Mouse (Mus musculus): ENCODE data around the gene Spns3. TPM values are rescaled to one million over a fixed set of nuclear protein-coding genes. Genes with fewer than 3 reads are reported as not detected.

Gene Spns3
- 0.27 and 0.35 TPM in 2 replicates for polyA plus RNA-seq (2015; fragmentation: Nextera tagmentation; extraction: Ambion mirVana)

DNA sequence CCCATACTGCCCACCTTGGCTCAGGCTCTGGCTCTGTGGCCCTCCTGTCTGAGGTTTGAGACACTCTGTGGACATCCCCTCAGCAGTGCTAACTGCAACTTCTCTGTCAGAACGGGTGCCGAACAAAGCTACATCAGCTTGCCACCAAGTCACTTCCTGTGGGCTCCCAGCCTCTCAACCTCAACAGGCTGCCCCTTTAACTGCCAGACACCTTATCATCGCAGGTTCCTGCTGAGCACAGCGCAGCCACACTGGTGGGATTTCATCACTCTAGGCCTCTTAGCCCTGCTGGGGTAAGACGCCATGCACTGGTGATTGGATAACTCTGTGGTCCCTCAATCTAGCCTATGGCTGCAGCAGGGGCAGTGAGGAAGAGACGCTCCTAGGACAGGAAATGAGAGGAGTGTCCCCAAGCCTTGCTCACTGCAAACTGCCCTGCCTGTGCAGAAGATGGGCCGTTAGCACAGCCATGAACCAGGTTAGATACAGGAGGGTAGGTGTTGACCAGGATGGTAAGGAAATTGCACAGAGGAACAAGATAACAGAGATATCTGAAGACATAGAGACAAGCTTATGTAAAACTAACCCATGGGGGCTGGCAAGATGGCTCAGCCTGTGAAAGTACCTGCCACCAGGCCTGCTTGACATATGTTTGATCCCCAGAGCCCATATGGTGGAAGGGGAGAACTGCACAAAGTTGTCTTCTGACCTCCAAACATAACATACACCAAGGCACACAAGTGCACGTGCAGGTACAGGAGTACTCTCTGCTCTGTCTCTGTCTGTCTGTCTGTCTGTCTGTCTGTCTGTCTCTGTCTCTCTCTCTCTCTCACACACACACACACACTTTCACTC, at the start of gene Spns3:
Gene Spns3, minus strand, starts transcription at position 373 of the 855 bp plus-strand sequence.
- Histone ChIP-seq H3K4me2 (no peak within 1 kb of the TSS), H3K9ac (no peak within 1 kb of the TSS), H3K4me3 (replicated peaks) (no peak within 1 kb of the TSS), H3K4me1 (no peaks in the 10 kb centered on the region), H3K36me3 (no peaks in the 10 kb centered on the region), H3K9me3 (replicated peaks) (no peaks in the 10 kb centered on the region), H3K27ac (no peak within 1 kb of the TSS), H3K27me3 (no peaks in the 10 kb centered on the region)
- 56% methylated on average over 8 of the region's 8 CpGs for WGBS
- ATAC-seq (replicated peaks; ENCODE audit: low FRiP score): no peak

DNA sequence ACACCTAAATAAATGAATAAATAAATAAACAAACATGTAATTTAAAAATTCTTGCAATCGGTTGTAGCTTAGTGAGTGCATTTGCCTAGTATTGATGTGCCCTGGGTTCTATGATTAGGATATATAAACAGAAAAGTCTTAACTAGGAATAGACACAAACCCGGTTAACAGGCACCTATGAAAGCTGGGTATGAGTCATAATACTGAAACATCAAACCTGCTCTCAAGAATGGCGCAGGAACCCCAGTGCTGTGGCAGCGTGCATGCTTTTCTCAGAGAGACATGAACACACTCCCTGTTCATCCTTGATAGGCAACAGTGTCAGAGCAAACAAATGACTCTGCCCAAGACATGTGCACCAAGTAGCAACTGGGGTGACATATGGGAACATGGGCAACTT, 47.5 kb upstream of the Spns3 start:
- H3K27me3 ChIP-seq: no peaks in the 10 kb centered on the region
- no peak overlapping the region for H3K27ac ChIP-seq
- H3K4me1 ChIP-seq: no peaks in the 10 kb centered on the region
- no peak for ATAC-seq (replicated peaks; ENCODE audit: low FRiP score)
- 89% methylated on average over 4 of the region's 4 CpGs for WGBS
- no peak overlapping the region for H3K9ac ChIP-seq
- H3K9me3 ChIP-seq (replicated peaks): no peaks in the 10 kb centered on the region
- no peak overlapping the region for H3K4me3 ChIP-seq (replicated peaks)
- no peak overlapping the region for H3K4me2 ChIP-seq
- H3K36me3 ChIP-seq: no peaks in the 10 kb centered on the region

DNA sequence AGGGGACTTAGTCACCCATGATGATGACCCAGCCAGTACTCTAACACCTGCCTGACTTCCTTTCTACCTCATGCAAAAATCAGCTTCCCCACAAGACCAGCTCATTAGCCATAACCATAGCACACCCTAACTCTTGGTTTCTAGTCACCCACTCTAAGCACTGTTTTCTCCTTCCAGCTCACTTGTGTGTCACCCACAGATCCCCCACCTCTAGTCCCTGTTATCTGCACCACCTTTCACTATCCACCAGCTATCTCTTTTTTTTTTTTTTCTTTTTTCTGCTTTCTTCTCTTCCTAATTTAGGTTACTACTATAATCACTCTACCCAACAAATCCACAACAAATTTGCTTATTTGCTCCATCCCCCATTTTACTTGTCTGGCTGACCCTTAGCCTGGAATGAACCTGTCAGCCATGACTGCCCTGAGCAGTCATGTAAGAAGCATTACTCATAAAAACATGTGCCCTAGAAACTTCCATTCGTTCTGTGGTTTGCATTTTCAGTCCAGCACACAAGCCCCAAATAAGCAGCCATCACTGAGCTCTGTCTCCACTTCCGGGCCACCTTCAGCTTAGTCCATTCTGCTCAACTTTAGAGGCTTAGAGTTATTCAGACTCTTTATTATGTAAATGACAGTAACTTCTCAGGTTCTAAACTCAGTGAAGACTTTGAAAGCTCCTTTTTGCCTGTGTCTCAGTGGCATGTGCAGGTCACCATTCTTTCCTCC, 44.9 kb upstream of the Spns3 start:
- Histone ChIP-seq H3K36me3 (no peaks in the 10 kb centered on the region), H3K4me3 (replicated peaks) (no peak overlapping the region), H3K4me2 (no peak overlapping the region), H3K9ac (no peak overlapping the region), H3K27ac (no peak overlapping the region), H3K27me3 (no peaks in the 10 kb centered on the region), H3K4me1 (no peaks in the 10 kb centered on the region), H3K9me3 (replicated peaks) (no peaks in the 10 kb centered on the region)
- no peak for ATAC-seq (replicated peaks; ENCODE audit: low FRiP score)
- WGBS: 56% methylated on average over 2 of the region's 2 CpGs

DNA sequence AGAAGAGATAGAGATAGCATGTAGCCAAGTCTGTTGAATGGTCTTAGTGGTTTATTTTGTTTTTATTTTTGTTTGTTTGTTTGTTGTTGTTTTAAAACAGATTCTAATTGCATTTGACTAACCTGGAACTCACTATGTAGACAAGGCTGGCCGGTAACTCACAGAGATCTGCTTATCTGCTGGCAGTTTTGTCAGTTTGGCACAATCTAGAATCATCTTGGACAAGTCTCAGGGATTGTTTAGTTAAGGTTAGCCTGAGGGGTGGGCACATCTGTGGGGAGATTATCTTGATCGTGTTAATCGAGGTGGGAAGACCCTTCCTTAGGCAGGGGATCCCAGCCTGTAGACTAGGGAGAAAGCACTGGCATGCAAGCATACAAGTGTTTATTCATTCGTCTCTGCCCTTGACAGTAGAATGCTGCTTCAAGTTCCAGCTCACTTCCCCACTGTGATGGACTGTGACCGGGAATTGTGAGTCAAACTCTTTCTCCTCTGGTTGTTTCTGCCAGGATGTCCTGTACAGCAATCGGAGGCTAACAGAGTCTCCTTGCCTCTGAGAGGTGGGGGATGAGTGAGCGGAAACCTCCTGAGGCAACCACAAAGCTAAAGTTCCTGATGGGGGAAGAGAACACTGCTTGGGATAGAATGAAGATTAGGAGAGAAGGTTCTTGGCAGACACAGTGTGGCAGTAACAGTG, 37.4 kb upstream of the Spns3 start:
- Histone ChIP-seq H3K4me2 (no peak overlapping the region), H3K27me3 (no peaks in the 10 kb centered on the region), H3K36me3 (no peaks in the 10 kb centered on the region), H3K9me3 (replicated peaks) (no peaks in the 10 kb centered on the region), H3K27ac (no peak overlapping the region), H3K9ac (no peak overlapping the region), H3K4me1 (no peaks in the 10 kb centered on the region), H3K4me3 (replicated peaks) (no peak overlapping the region)
- 64% methylated on average over 7 of the region's 7 CpGs for WGBS
- no peak for ATAC-seq (replicated peaks; ENCODE audit: low FRiP score)

DNA sequence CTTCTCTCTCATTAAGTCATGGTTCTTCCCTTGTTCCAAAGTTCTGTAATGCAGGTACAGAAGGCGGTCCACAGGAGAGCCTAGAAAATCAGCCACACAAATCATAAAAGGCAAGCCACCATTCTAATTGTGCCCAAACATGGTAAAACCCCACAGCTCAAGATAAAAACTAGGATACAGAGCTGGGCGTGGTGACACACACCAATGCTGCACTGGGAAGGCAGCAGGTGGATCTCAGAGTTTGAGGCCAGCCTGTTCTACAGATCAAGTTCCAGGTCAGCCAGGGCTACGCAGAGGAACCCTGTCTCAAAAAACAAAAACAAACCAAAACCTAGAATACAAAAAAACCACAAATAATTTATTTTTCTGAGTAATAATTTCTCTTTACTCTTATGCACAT, 36.3 kb upstream of the Spns3 start:
- no peak overlapping the region for H3K4me2 ChIP-seq
- H3K4me1 ChIP-seq: no peaks in the 10 kb centered on the region
- 90% methylated on average over 3 of the region's 3 CpGs for WGBS
- no peaks in the 10 kb centered on the region for H3K36me3 ChIP-seq
- H3K4me3 ChIP-seq (replicated peaks): no peak overlapping the region
- H3K9ac ChIP-seq: no peak overlapping the region
- no peaks in the 10 kb centered on the region for H3K27me3 ChIP-seq
- no peak overlapping the region for H3K27ac ChIP-seq
- ATAC-seq (replicated peaks; ENCODE audit: low FRiP score): no peak
- no peaks in the 10 kb centered on the region for H3K9me3 ChIP-seq (replicated peaks)

DNA sequence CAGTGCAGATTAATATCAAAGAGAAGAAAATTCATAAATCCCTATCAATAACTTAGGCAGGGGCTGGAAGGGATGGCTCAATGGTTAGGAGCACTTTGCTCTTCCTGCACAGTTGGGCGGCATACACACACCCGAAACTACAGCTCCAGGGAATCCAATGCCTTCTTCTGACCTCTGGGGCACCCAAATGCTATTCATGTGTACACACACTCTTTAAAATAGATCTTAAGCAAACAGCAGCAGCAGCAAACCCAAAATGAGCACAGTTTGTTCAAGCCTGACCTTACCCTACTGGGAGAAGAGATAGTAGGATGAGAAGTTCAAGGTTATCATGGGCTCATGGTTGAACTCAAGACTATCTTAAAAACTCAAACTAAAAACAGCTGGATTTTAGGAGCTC, 32.8 kb upstream of the Spns3 start:
- no peak overlapping the region for H3K9ac ChIP-seq

DNA sequence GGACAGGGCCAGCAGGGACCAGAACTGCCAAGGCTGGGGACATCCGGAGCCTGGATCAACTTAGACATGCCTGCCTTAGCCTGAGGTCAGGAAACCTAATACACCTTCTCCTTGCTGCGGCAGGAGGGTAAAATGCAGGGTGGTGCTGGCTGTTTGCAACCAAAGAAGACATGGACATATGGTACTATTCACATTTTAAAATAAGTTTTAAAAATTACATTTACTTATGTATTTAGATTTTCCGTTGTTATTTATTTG, 32.1 kb upstream of the Spns3 start:
- WGBS: 55% methylated on average over 3 of the region's 3 CpGs

More for the DNA sequence above, 32.8 kb upstream of the Spns3 start:
- Histone ChIP-seq H3K4me2 (no peak overlapping the region), H3K9me3 (replicated peaks) (no peaks in the 10 kb centered on the region), H3K4me1 (no peaks in the 10 kb centered on the region), H3K27ac (no peak overlapping the region), H3K4me3 (replicated peaks) (no peak overlapping the region), H3K36me3 (no peaks in the 10 kb centered on the region), H3K27me3 (no peaks in the 10 kb centered on the region)
- no peak for ATAC-seq (replicated peaks; ENCODE audit: low FRiP score)
- 64% methylated on average over 2 of the region's 2 CpGs for WGBS

DNA sequence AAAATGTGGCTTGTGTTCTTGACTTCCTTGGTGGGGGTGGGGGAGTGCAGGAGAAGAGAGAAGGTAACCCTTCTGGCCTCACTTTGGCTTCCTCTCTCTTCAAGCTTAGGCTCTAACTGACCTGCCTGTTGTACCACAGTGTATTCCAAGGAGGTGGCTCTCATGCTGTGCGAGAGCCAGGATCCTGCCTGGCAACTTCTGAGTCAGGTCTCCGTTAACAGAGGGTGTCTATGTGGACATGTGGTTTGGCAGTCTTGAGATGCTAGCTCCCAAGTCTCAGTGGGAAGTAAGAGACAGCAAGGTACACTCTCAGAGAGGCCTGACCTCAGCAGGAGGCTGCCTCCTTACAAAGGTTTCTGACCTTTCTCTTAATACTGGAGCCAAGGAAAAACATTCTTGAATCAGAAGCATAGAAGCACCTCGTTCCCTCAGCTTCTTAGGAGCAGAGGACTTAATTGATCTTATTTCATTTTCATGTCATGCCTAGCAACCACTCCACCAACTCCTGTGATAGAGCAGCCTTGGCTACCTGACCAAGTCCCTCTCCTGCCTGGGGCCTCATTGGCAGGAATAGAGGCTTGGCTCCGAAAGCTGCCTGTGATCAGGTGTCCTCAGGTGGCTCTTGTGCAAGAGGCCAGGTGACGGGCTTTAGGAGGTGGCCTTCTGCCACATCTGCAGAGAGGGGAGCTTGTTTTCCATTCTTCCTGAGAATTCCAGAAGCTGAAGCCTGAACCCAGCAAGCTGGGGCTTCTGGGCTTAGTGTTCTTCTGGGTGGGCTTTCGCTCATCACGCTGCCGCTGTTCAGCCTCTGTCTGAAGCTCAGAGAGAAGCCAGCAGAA, 31.5 kb upstream of the Spns3 start:
- Histone ChIP-seq H3K27ac (no peak overlapping the region), H3K9ac (0 out of 2 replicates have a peak overlapping the region, but pooled peaks have one; percentile 8), H3K4me2 (no peak overlapping the region), H3K9me3 (replicated peaks) (no peaks in the 10 kb centered on the region), H3K4me1 (peaks cover 3% of the 10 kb centered on the region), H3K4me3 (replicated peaks) (no peak overlapping the region), H3K36me3 (no peaks in the 10 kb centered on the region), H3K27me3 (0 out of 2 replicates have a peak, but pooled peaks cover 6% of the 10 kb centered on the region)
- WGBS: 73% methylated on average over 8 of the region's 8 CpGs
- no peak for ATAC-seq (replicated peaks; ENCODE audit: low FRiP score)

More for the DNA sequence above, 32.1 kb upstream of the Spns3 start:
- H3K27me3 ChIP-seq: 0 out of 2 replicates have a peak, but pooled peaks cover 6% of the 10 kb centered on the region
- H3K27ac ChIP-seq: no peak overlapping the region
- 0 out of 2 replicates have a peak overlapping the region, but pooled peaks have one; percentile 8 for H3K9ac ChIP-seq
- no peak overlapping the region for H3K4me3 ChIP-seq (replicated peaks)
- H3K4me1 ChIP-seq: no peaks in the 10 kb centered on the region
- no peak for ATAC-seq (replicated peaks; ENCODE audit: low FRiP score)
- no peak overlapping the region for H3K4me2 ChIP-seq
- H3K9me3 ChIP-seq (replicated peaks): no peaks in the 10 kb centered on the region
- no peaks in the 10 kb centered on the region for H3K36me3 ChIP-seq

DNA sequence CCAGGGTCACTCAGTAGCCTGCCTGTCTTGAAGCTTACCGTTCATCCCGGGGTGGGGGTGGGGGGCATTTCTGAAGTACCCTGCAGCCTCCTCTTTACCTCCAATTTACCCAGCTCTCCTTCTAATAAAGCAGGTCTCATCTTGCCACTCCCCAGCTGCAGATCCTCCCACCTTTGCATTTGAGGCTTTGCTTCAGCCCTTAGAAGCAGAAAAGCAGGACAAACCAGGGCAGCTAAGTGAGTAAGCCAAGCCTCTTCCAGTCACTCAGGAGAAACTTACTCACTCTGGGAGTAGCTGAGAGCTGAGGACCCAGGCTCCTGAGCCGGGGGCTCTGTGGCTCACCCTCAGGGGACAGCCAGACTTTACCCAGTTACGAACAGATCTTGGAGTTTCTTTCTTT, 28.2 kb upstream of the Spns3 start:
- Histone ChIP-seq H3K27me3 (0 out of 2 replicates have a peak, but pooled peaks cover 6% of the 10 kb centered on the region), H3K4me3 (replicated peaks) (no peak overlapping the region), H3K36me3 (no peaks in the 10 kb centered on the region), H3K9ac (no peak overlapping the region), H3K4me2 (no peak overlapping the region), H3K4me1 (peaks cover 13% of the 10 kb centered on the region), H3K9me3 (replicated peaks) (no peaks in the 10 kb centered on the region), H3K27ac (no peak overlapping the region)
- ATAC-seq (replicated peaks; ENCODE audit: low FRiP score): no peak
- 76% methylated on average over 4 of the region's 4 CpGs for WGBS

DNA sequence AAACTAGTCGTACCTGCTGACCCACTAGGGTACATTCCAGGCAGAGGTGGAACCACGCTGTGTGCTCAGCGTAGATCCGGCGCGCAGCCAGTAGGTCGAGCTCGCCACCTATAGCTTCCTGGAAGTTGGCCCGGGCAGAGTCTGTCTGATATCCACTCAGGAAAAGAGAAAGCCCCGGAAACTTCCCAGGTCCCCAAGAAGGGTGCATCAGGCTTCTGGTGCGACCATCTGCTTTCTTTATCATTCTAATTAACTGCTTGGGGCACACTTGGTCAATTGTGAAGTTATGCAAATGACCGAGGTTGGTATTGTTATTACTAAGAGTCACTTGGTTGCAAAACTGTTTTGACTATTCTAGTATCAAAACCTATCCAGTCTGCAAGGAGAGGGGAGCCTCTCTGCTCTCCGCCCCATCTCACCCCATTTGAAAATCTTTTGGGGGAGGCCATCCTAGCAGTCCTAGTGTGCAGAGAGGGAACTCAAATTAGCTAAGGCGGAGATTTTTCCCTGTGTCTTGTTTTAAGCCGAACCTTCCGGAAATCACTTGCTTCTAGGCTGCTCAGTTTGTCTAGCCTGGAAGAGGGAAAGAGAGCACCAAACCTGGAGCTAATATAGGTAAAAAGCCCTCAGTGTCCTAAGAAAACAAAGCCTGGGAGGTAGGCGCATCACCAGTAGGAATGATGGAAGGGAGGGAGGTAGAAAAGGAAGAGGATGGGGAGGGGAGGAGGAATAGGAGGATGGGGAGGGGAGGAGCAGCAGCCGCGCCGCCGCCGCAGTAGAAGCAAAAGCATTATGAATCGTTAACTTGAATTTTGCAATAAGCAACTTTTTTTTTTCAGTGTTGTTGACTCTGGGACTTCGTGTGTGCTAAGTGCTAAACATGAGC, 26.4 kb upstream of the Spns3 start:
- no peak overlapping the region for H3K27ac ChIP-seq
- H3K4me2 ChIP-seq: peak overlapping the region; percentile 73
- no peaks in the 10 kb centered on the region for H3K9me3 ChIP-seq (replicated peaks)
- H3K4me3 ChIP-seq (replicated peaks): peak overlapping the region; percentile 38
- no peaks in the 10 kb centered on the region for H3K36me3 ChIP-seq
- 0 out of 2 replicates have a peak, but pooled peaks cover 6% of the 10 kb centered on the region for H3K27me3 ChIP-seq
- peaks cover 13% of the 10 kb centered on the region for H3K4me1 ChIP-seq
- WGBS: 5% methylated on average over 24 of the region's 24 CpGs
- ATAC-seq (replicated peaks; ENCODE audit: low FRiP score): peak; percentile 49; the same call in 1 of the 2 replicates
- H3K9ac ChIP-seq: peak overlapping the region; percentile 50

DNA sequence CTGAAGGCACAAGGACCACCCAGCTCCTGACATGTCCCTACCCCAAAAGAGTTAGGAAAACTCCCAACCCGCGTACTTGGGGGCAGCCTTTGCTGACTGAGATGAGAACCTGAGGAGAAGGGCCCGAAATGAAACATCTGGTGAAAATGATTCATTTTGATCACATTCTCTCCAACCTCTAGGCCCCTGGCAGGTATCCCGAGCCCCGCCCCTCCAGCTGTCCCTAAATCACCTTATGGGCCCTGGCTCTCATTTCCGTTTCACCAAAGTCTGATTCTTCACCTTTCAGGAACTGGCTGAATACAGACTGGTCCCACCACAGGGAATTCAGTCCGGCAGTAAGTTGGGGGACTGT, 25.8 kb upstream of the Spns3 start:
- Histone ChIP-seq H3K27me3 (peaks cover 11% of the 10 kb centered on the region; the same call in 1 of the 2 replicates), H3K9ac (0 out of 2 replicates have a peak overlapping the region, but pooled peaks have one; percentile 50), H3K4me3 (replicated peaks) (peak overlapping the region; percentile 38), H3K4me1 (peaks cover 13% of the 10 kb centered on the region), H3K9me3 (replicated peaks) (no peaks in the 10 kb centered on the region), H3K27ac (no peak overlapping the region), H3K4me2 (peak overlapping the region; percentile 73), H3K36me3 (no peaks in the 10 kb centered on the region)
- 14% methylated on average over 7 of the region's 7 CpGs for WGBS
- ATAC-seq (replicated peaks; ENCODE audit: low FRiP score): no peak

Data from kidney, embryonic 15.5 days (tissue).